Mouse (Mus musculus) bone marrow macrophage, adult 2 months (primary cell): ENCODE data around the gene Gm42674. TPM values are rescaled to one million over a fixed set of nuclear protein-coding genes. Genes with fewer than 3 reads are reported as not detected.
A peak's percentile ranks its signal among the peaks of the same experiment; 100 is the strongest.

Experiments
- H3K27ac ChIP-seq: 2 replicates; pipeline ENCODE4 v1.5.1; 2012; ENCODE audit warnings: low read depth, low read length; ENCODE audit not compliant: insufficient read depth
- H3K4me1 ChIP-seq: 2 replicates; pipeline ENCODE4 v1.6.1; 2012; ENCODE audit warnings: low read length; ENCODE audit not compliant: control insufficient read depth, insufficient read depth
- H3K4me3 ChIP-seq: 2 replicates; pipeline ENCODE4 v1.5.1; 2012; ENCODE audit warnings: mild to moderate bottlenecking, low read length, moderate library complexity; ENCODE audit not compliant: insufficient read depth
- CTCF ChIP-seq: IDR thresholded peaks from 2 replicates; pipeline ENCODE4 v1.5.1; 2012; ENCODE audit warnings: low read depth, mild to moderate bottlenecking, low read length, moderate library complexity
- POLR2A ChIP-seq: IDR thresholded peaks from 2 replicates; pipeline ENCODE4 v1.6.1; 2012; ENCODE audit warnings: mild to moderate bottlenecking, low read depth, low read length, borderline replicate concordance
- polyA plus RNA-seq: library from polyadenylated mRNA; stranded (reverse); fragments of >200 nt; gene quantifications from 2 replicates; pipeline ENCODE4 v1.2.4, GENCODE M21; 2012; ENCODE audit not compliant: missing spikeins, insufficient read depth, insufficient read length

Gm42674 gene
- polyA plus RNA-seq, 1 experiment, result not detected

DNA sequence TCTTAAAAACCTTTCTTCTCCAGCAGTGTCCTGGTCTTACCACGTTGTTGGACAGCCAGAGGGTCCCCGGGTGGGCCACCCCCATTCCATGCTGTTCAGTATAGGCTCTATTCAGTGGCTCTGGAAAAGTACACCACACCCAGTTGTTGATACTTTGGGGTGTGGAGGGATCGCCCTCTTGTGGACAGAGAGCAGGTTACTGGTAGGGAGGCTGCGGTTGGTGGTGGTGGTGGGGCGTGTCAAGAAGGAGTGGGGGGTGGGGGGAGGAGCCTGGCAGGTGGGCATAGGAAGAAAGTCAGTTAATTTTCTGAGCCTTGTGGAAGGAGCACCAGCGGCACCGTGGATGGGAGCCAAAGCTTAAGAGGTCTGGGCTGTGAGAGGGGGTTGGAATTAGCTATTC, 13.7 kb downstream of the Gm42674 start:
- Histone ChIP-seq H3K4me1 (peaks cover 28% of the 10 kb centered on the region), H3K27ac (no peak overlapping the region), H3K4me3 (peak overlapping the region; percentile 60; the same call in 1 of the 2 replicates)
- TF ChIP-seq POLR2A, result no peak
- peak; percentile 79 for TF ChIP-seq CTCF

GRCm38 (mm10) chr3:90615911-90616310, 14.2 kb downstream of the Gm42674 start:
- no peak for TF ChIP-seq CTCF
- Histone ChIP-seq H3K4me1 (peaks cover 28% of the 10 kb centered on the region), H3K4me3 (no peak overlapping the region), H3K27ac (no peak overlapping the region)

DNA sequence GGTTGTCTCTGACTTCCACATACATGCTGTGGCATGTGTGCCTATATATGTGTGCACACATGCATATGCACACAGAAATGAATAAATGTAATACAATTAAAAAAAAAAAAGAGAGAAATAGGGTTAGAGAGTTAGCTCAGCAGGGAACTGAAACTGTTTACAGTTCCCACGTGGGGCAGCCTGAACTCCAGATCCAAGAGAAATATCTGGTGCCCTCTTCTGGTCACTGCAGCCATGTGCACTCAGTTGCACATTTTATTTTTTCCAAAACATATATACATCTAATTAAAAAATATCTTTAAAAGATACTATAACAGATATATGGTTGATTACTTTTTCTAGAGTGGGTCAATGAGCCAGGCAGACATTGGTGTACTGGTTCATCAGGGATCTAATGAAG, 15.9 kb downstream of the Gm42674 start:
- TF ChIP-seq POLR2A (no peak), CTCF (no peak)
- H3K27ac ChIP-seq, result no peak overlapping the region
- no peak overlapping the region for H3K4me3 ChIP-seq
- H3K4me1 ChIP-seq, result peaks cover 19% of the 10 kb centered on the region

DNA sequence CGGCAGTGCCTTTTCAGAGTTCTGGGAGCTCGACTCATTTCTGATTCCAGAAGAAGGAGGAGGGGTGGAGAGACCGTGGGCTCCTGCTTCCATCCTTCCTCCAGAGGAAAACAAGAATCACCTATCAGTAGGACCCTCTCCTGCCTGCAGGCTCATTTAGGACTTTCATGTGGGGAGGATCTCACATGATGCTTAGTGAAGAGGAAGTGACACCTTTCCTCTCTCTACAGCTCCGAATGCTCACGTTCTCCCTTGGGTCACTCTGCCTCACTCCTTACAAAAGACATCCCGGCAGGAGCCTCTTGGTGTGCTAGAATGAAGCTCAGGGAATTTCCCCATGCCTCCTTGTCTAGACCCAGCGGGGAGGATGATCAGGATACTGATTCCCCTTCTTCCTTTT, 19.8 kb downstream of the Gm42674 start:
- TF ChIP-seq CTCF (no peak), POLR2A (no peak)
- peaks cover 2% of the 10 kb centered on the region; the same call in 1 of the 2 replicates for H3K4me1 ChIP-seq
- no peak overlapping the region for H3K27ac ChIP-seq
- H3K4me3 ChIP-seq, result no peak overlapping the region

DNA sequence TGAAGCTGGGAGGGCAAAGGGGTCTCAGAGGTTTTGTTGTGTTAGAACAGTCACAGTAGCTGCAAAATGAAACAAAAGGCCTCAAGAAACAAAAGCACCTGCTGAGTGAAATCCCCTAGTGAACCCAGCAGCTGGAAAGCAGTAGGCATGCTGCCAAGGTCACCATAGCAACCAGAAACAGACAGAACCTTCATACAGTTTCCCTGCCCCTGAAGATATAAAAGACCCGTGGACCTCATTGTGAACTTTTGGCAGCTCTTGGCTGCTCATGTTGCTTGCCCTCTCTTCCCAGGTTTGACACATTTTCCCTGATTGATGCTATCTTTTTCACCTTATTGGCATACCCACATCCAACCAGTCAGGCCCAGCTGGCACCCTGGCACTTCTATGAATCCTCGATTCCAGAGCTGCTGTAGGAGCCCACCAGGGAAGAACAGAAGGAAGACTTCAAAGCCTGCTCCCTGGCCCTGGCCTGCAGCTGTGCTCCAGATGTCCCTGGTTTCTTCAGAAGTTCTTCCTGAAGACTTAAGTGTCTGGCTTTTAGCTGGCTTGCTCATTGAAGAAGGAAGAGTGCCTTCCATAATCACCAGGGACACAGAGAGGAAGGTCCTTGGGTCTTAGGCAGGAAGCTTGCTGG, 21.8 kb downstream of the Gm42674 start:
- TF ChIP-seq POLR2A (no peak), CTCF (no peak)
- H3K4me1 ChIP-seq, result peaks cover 7% of the 10 kb centered on the region
- no peak overlapping the region for H3K4me3 ChIP-seq
- H3K27ac ChIP-seq, result no peak overlapping the region

GRCm38 (mm10) chr3:90625496-90625895, 23.8 kb downstream of the Gm42674 start:
- Histone ChIP-seq H3K4me1 (peaks cover 10% of the 10 kb centered on the region), H3K4me3 (no peak overlapping the region), H3K27ac (no peak overlapping the region)
- TF ChIP-seq POLR2A (no peak), CTCF (no peak)

- Histone ChIP-seq H3K4me1 (peaks cover 10% of the 10 kb centered on the region), H3K27ac (no peak overlapping the region), H3K4me3 (no peak overlapping the region)
- no peak for TF ChIP-seq POLR2A
- TF ChIP-seq CTCF, result no peak
Observed at GRCm38 (mm10) chr3:90626266-90627021, 24.7 kb downstream of the Gm42674 start.

- peaks cover 13% of the 10 kb centered on the region for H3K4me1 ChIP-seq
- no peak for TF ChIP-seq POLR2A
- TF ChIP-seq CTCF, result no peak
- H3K27ac ChIP-seq, result no peak overlapping the region
Observed at GRCm38 (mm10) chr3:90627366-90627765, 25.7 kb downstream of the Gm42674 start.

GRCm38 (mm10) chr3:90627807-90628206, 26.1 kb downstream of the Gm42674 start:
- H3K27ac ChIP-seq, result no peak overlapping the region
- no peak overlapping the region for H3K4me3 ChIP-seq
- TF ChIP-seq POLR2A (no peak), CTCF (no peak)
- H3K4me1 ChIP-seq, result peaks cover 13% of the 10 kb centered on the region

More at GRCm38 (mm10) chr3:90627366-90627765, 25.7 kb downstream of the Gm42674 start:
- no peak overlapping the region for H3K4me3 ChIP-seq

DNA sequence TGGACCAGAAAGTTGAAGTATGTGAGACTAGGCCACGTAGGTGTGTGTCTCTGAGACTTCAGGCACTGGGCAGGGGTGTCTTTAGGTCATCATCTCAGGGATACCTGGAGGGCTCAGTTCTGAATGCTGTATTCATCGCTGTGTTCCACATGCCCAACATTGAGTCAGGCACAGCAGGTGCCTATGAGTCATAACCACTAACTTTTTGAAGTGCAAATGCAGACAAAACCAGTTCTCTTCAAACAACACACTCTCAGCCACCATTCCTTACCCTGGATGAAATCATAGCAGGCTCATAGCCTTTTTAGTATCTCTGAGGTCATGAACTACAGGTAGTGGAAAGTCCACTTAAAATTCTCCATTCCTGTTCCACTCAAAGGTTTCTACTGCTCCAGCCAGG, 27.6 kb downstream of the Gm42674 start:
- Histone ChIP-seq H3K4me3 (no peak overlapping the region), H3K27ac (no peak overlapping the region), H3K4me1 (peaks cover 13% of the 10 kb centered on the region)
- TF ChIP-seq CTCF, result no peak
- no peak for TF ChIP-seq POLR2A
